Mouse (Mus musculus): ENCODE data around the gene Vmn1r212.

- no peak for TF ChIP-seq CTCF (IDR thresholded peaks at IDR 0.05; ENCODE audit: control insufficient read depth, insufficient read depth, insufficient replicate concordance, low read depth, low read length)
- no peak for TF ChIP-seq POLR2A (IDR thresholded peaks at IDR 0.05; ENCODE audit: control insufficient read depth, low read depth, low read length)
Measured at GRCm38 (mm10) chr13:22884105-22884504, at the start of gene Vmn1r212.

Data from testis, adult 2 months (tissue).